Mouse (Mus musculus): ENCODE data around the gene Sys1.

GRCm38 (mm10) chr2:164500511-164500910, 43.7 kb downstream of the Sys1 start:
- no peak for TF ChIP-seq EP300 (optimal IDR thresholded peaks at IDR 0.05)
- TF ChIP-seq CTCF (IDR thresholded peaks at IDR 0.05; ENCODE audit: low read depth) = no peak
